Mouse (Mus musculus): ENCODE results near the gene Gm20388. TPM values are rescaled to one million over a fixed set of nuclear protein-coding genes. Genes with fewer than 3 reads are reported as not detected.

Gene Gm20388
- polyA plus RNA-seq, 1 experiment from 2014 or later, result 1.7 TPM

GRCm38 (mm10) chr8:120222548-120222947, 311.9 kb downstream of the Gm20388 start:
- H3K4me1 ChIP-seq (replicated peaks), result peaks cover 74% of the 10 kb centered on the region
- peak overlapping the region; percentile 60 for H3K27ac ChIP-seq
- H3K27me3 ChIP-seq (ENCODE audit: insufficient read depth, poor library complexity, severe bottlenecking), result peaks cover 48% of the 10 kb centered on the region
- no peaks in the 10 kb centered on the region for H3K9me3 ChIP-seq
- WGBS, result 71% methylated on average over 11 of the region's 11 CpGs
- no peaks in the 10 kb centered on the region for H3K36me3 ChIP-seq
- no peak for DNase-seq (ENCODE audit: low spot score)
- no peak overlapping the region for H3K4me3 ChIP-seq

DNA sequence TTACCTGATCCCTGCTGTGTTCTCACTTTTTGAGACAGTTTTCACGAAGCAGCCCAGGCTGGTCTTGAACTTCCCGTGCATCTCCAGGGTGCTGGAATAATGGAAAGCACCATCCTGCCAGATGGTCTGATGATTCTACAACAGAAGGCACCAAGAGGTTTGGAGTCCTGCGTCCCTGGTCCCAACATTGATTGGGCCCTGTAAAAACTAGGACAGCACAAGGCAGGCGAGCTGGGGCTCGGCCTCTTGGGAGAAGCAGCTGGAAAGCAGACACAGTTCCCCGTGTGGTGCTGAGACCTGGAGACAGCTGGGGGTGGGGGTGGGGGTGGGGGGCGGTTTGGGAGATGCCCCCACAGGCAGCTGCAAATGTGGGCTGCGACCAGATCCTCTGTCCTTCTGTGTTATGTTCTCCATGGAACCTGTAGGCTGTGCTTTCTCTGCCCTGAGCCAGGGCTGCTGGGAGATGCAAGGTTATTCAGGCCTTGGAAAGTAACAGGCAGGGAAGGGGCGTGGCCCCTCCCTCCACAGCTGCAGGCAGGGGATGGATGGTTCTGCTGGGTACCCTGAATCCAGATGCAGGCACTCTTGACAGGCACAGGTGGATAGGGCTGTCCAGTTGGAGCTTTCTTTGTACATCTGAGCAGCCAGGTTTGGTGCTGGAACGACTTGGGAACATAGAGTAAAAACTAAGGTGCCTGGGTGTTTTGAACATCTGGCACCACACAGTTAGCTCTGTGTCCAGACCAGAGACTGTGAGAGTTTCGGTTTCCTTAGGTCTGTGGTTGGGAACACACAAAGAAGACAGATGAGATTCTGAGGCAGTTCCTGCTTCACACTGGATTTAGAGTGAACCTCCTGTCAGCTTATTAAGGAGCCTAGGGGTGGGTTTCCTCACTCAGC, 314.1 kb downstream of the Gm20388 start:
- peaks cover 65% of the 10 kb centered on the region for H3K27me3 ChIP-seq (ENCODE audit: insufficient read depth, poor library complexity, severe bottlenecking)
- H3K4me1 ChIP-seq (replicated peaks), result peaks cover 83% of the 10 kb centered on the region
- no peak overlapping the region for H3K4me3 ChIP-seq
- H3K36me3 ChIP-seq, result no peaks in the 10 kb centered on the region
- DNase-seq (ENCODE audit: low spot score), result no peak
- peak overlapping the region; percentile 78 for H3K27ac ChIP-seq
- H3K9me3 ChIP-seq, result no peaks in the 10 kb centered on the region
- 47% methylated on average over 11 of the region's 11 CpGs for WGBS

DNA sequence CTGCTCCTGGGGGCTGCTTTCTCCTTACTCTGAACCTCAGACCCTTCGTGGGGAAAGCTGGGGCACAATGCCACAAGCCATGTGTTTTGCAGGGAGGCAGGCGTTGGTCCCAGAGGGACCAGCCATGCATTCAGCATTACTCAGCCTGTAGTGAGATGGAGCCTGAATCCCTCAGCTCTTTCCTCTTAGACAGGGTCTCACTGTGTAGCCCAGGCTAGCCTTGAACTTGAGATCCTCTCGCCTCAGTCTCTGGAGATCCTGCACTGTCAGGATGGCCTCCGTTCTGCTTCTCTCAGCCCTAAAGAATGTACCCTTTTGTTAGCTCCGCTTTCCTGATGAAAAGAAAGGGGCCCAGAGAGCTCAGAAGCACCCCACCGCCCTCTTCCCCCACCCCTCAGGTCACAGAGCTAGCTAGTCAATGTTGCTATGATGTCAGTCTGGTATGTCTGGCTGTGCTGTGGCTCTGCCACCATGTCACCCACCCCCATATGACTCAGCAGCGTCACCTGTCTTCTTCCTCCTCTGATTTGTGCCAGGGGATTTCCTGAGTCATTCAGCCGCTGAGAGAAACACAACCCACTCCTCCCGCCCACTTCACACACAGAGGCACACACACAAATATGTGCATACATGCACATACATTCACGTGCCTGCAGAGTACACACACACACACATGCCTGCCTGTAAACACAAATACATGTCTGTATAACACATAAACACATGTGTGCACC, 314.9 kb downstream of the Gm20388 start:
- DNase-seq (ENCODE audit: low spot score), result peak; percentile 54
- Histone ChIP-seq H3K9me3 (no peaks in the 10 kb centered on the region), H3K4me1 (replicated peaks) (peaks cover 85% of the 10 kb centered on the region), H3K36me3 (no peaks in the 10 kb centered on the region), H3K27ac (peak overlapping the region; percentile 78), H3K27me3 (ENCODE audit: insufficient read depth, poor library complexity, severe bottlenecking) (peaks cover 73% of the 10 kb centered on the region), H3K4me3 (peak overlapping the region; percentile 1; the same call in 1 of the 2 replicates)
- 35% methylated on average over 10 of the region's 10 CpGs for WGBS

- Histone ChIP-seq H3K27me3 (ENCODE audit: insufficient read depth, poor library complexity, severe bottlenecking) (peaks cover 73% of the 10 kb centered on the region), H3K27ac (peak overlapping the region; percentile 88), H3K4me1 (replicated peaks) (peaks cover 93% of the 10 kb centered on the region), H3K9me3 (no peaks in the 10 kb centered on the region), H3K4me3 (peak overlapping the region; percentile 70), H3K36me3 (no peaks in the 10 kb centered on the region)
- no peak for DNase-seq (ENCODE audit: low spot score)
- WGBS, result 55% methylated on average over 5 of the region's 5 CpGs
Measured at GRCm38 (mm10) chr8:120226700-120227577, 316.3 kb downstream of the Gm20388 start.

GRCm38 (mm10) chr8:120227578-120227876, 316.9 kb downstream of the Gm20388 start:
- no peak for DNase-seq (ENCODE audit: low spot score)
- no peaks in the 10 kb centered on the region for H3K9me3 ChIP-seq
- peaks cover 73% of the 10 kb centered on the region for H3K27me3 ChIP-seq (ENCODE audit: insufficient read depth, poor library complexity, severe bottlenecking)
- H3K4me3 ChIP-seq, result peak overlapping the region; percentile 70
- peak overlapping the region; percentile 88 for H3K27ac ChIP-seq
- H3K36me3 ChIP-seq, result no peaks in the 10 kb centered on the region
- peaks cover 93% of the 10 kb centered on the region for H3K4me1 ChIP-seq (replicated peaks)

- peak within 1 kb of the TSS; percentile 70 for H3K4me3 ChIP-seq
- peak; percentile 83 for DNase-seq (ENCODE audit: low spot score)
Measured at GRCm38 (mm10) chr8:120227891-120228591, 317.4 kb downstream of the Gm20388 start, which contains the start of gene Gse1. TSS of gene Gse1 (plus strand) at chr8:120228456.

GRCm38 (mm10) chr8:120228781-120229573, 318.3 kb downstream of the Gm20388 start:
- H3K27me3 ChIP-seq (ENCODE audit: insufficient read depth, poor library complexity, severe bottlenecking), result peaks cover 81% of the 10 kb centered on the region
- WGBS, result under 1% methylated on average over 125 of the region's 125 CpGs
- no peaks in the 10 kb centered on the region for H3K9me3 ChIP-seq
- H3K4me3 ChIP-seq, result peak overlapping the region; percentile 70
- H3K27ac ChIP-seq, result peak overlapping the region; percentile 88
- no peaks in the 10 kb centered on the region for H3K36me3 ChIP-seq
- H3K4me1 ChIP-seq (replicated peaks), result peaks cover 96% of the 10 kb centered on the region
- peak; percentile 57 for DNase-seq (ENCODE audit: low spot score)

More at GRCm38 (mm10) chr8:120227891-120228591, 317.4 kb downstream of the Gm20388 start, which contains the start of gene Gse1:
- H3K27ac ChIP-seq, result peak within 1 kb of the TSS; percentile 88
- H3K36me3 ChIP-seq, result no peaks in the 10 kb centered on the region
- peaks cover 73% of the 10 kb centered on the region for H3K27me3 ChIP-seq (ENCODE audit: insufficient read depth, poor library complexity, severe bottlenecking)
- WGBS, result 7% methylated on average over 45 of the region's 52 CpGs
- peaks cover 93% of the 10 kb centered on the region for H3K4me1 ChIP-seq (replicated peaks)
- no peaks in the 10 kb centered on the region for H3K9me3 ChIP-seq

DNA sequence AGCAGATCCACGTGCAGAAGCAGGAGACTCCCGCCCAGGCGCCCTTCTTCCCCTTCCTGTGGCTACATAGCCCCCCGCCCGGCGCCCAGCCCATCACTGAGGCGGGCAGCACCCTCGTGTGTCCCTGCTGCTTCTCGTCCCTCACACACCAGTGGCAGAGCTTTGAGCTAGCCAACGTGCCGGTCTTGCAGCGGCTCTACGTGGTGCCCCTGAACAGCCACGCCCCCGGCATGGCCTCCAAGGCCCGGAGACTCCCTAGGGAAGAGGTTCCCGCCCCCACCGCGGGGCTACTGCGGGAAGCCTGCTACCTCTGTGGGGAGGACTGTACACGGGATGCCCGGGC, 318.9 kb downstream of the Gm20388 start:
- peaks cover 84% of the 10 kb centered on the region for H3K27me3 ChIP-seq (ENCODE audit: insufficient read depth, poor library complexity, severe bottlenecking)
- peak overlapping the region; percentile 70 for H3K4me3 ChIP-seq
- no peaks in the 10 kb centered on the region for H3K9me3 ChIP-seq
- peaks cover 3% of the 10 kb centered on the region; the same call in 1 of the 2 replicates for H3K36me3 ChIP-seq
- 1% methylated on average over 22 of the region's 22 CpGs for WGBS
- H3K27ac ChIP-seq, result peak overlapping the region; percentile 88
- H3K4me1 ChIP-seq (replicated peaks), result peaks cover 96% of the 10 kb centered on the region
- peak; percentile 61 for DNase-seq (ENCODE audit: low spot score)

- peak overlapping the region; percentile 88 for H3K27ac ChIP-seq
- 4% methylated on average over 22 of the region's 22 CpGs for WGBS
- H3K4me3 ChIP-seq, result peak overlapping the region; percentile 70
- peaks cover 8% of the 10 kb centered on the region; the same call in 1 of the 2 replicates for H3K36me3 ChIP-seq
- H3K9me3 ChIP-seq, result no peaks in the 10 kb centered on the region
- no peak for DNase-seq (ENCODE audit: low spot score)
- peaks cover 96% of the 10 kb centered on the region for H3K4me1 ChIP-seq (replicated peaks)
- H3K27me3 ChIP-seq (ENCODE audit: insufficient read depth, poor library complexity, severe bottlenecking), result peaks cover 84% of the 10 kb centered on the region
Measured at GRCm38 (mm10) chr8:120230081-120230480, 319.4 kb downstream of the Gm20388 start.

- DNase-seq (ENCODE audit: low spot score), result peak; percentile 58
- Histone ChIP-seq H3K27ac (peak overlapping the region; percentile 88; the same call in 1 of the 2 replicates), H3K27me3 (ENCODE audit: insufficient read depth, poor library complexity, severe bottlenecking) (peaks cover 82% of the 10 kb centered on the region), H3K9me3 (no peaks in the 10 kb centered on the region), H3K4me3 (peak overlapping the region; percentile 70), H3K36me3 (peaks cover 16% of the 10 kb centered on the region), H3K4me1 (replicated peaks) (peaks cover 88% of the 10 kb centered on the region)
- WGBS, result 24% methylated on average over 18 of the region's 18 CpGs
Measured at GRCm38 (mm10) chr8:120230715-120231614, 320.3 kb downstream of the Gm20388 start.

Measured in hindbrain, embryonic 10.5 days (tissue).